Mouse (Mus musculus) frontal cortex, postnatal 14 days (tissue): ENCODE data around the gene Gm42669.

Experiments
- DNase-seq, 2 experiments: peaks; one replicate each; pipeline ENCODE4 v3.0.0; 2022; ENCODE audit warnings: low spot score in 2 of 2

Gm42669 gene

GRCm38 (mm10) chr5:107521386-107521785, 14.0 kb downstream of the Gm42669 start:
- DNase-seq = no peak

- DNase-seq = peak in 1 of 2 experiments; percentile 37
Measured at GRCm38 (mm10) chr5:107521897-107522296, 14.5 kb downstream of the Gm42669 start.

GRCm38 (mm10) chr5:107524281-107524680, 16.9 kb downstream of the Gm42669 start:
- DNase-seq = no peak

- DNase-seq = no peak
Measured at GRCm38 (mm10) chr5:107528856-107529255, 21.4 kb downstream of the Gm42669 start.

- no peak for DNase-seq
Measured at GRCm38 (mm10) chr5:107533590-107533989, 26.2 kb downstream of the Gm42669 start.

- DNase-seq = no peak
Measured at GRCm38 (mm10) chr5:107534581-107534980, 27.2 kb downstream of the Gm42669 start, which contains the start of gene 1700028K03Rik. TSS of gene 1700028K03Rik (plus strand) at chr5:107534709.

GRCm38 (mm10) chr5:107541696-107542095, 34.3 kb downstream of the Gm42669 start:
- no peak for DNase-seq

- DNase-seq = no peak
Measured at GRCm38 (mm10) chr5:107545927-107546326, 38.5 kb downstream of the Gm42669 start.

- DNase-seq = no peak
Measured at GRCm38 (mm10) chr5:107547955-107548354, 40.5 kb downstream of the Gm42669 start.

- no peak for DNase-seq
Measured at GRCm38 (mm10) chr5:107548444-107548843, 41.0 kb downstream of the Gm42669 start.

- DNase-seq = no peak
Measured at GRCm38 (mm10) chr5:107554336-107554735, 46.9 kb downstream of the Gm42669 start.

GRCm38 (mm10) chr5:107556969-107557368, 49.5 kb downstream of the Gm42669 start:
- DNase-seq = no peak

- no peak for DNase-seq
Measured at GRCm38 (mm10) chr5:107569148-107569547, 61.7 kb downstream of the Gm42669 start.

- peak; percentile 65 to 74 for DNase-seq
Measured at GRCm38 (mm10) chr5:107597301-107598077, 90.1 kb downstream of the Gm42669 start, which contains the start of the genes Rpap2 and Glmn. TSS of gene Rpap2 (plus strand) at chr5:107597373. TSS of gene Glmn (minus strand) at chr5:107597888.

GRCm38 (mm10) chr5:107598380-107598779, 91.0 kb downstream of the Gm42669 start:
- DNase-seq = no peak

GRCm38 (mm10) chr5:107611224-107611623, 103.8 kb downstream of the Gm42669 start:
- peak; percentile 34 to 68 for DNase-seq

- DNase-seq = no peak
Measured at GRCm38 (mm10) chr5:107617986-107618385, 110.6 kb downstream of the Gm42669 start.

- DNase-seq = no peak
Measured at GRCm38 (mm10) chr5:107621327-107621726, 113.9 kb downstream of the Gm42669 start.
